In the genomic region with DNA sequence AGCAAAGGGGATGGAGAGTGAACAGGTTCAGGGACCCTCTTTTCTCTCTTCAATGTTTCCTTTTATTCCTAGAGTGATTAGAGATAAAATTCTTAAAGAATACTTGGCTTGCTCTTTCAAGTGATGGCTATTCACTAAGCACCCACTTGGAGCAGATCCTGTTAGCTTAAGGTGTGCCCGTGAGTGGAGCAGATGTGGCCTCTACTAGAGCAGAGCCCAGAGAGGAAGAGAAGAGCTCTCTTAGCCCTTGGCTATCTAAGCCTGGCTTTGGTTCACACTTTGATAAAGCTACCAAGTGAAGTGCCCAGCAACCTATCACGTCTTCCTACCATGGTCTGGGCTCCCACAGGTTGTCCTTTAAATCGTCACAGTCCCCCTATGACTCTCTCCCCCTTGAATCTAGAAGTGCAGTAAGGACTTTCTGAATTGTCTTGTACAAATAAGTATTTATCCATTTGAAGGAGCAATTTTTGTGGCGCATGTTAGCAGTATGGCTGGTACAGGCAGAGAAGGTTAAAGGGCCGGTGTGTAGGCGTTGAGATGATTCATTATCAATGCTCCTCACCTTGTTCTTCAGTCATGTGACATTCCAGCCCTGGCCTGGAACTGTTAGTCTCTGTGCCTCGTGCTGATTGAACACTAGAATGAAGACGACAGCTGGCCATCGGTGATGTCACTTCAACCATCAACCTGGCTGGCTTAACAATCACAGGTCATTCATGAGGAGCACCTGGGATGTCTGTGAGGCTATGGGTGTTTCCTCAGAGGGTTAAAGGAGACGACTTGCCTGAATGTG, we compare ENCODE assay signal across 12 mouse cellular contexts.
"Had no signal": no experiment of that assay in that cellular context is flagged by ENCODE, and none has a peak within 500 bp of the region (broad histone marks: within the 10 kb centered on the region; RNA-seq: fewer than 3 reads in every experiment).

No protein-coding gene starts in this region.

- H3K9ac ChIP-seq: liver, embryonic 13.5 days; midbrain, embryonic 13.5 days had no signal

- ATAC-seq: intestine, embryonic 16.5 days; midbrain, embryonic 13.5 days had no signal

- H3K36me3 ChIP-seq: limb, embryonic 10.5 days; liver, embryonic 13.5 days; midbrain, embryonic 13.5 days had no signal

- H3K27me3 ChIP-seq: liver, embryonic 13.5 days; midbrain, embryonic 13.5 days had no signal

- H3K4me3 ChIP-seq: left cerebral cortex, adult 2 months; limb, embryonic 10.5 days; liver, embryonic 13.5 days; midbrain, embryonic 13.5 days had no signal

- H3K27ac ChIP-seq: left cerebral cortex, adult 2 months; limb, embryonic 10.5 days; liver, embryonic 13.5 days; macrophage; midbrain, embryonic 13.5 days had no signal

- H3K4me2 ChIP-seq: liver, embryonic 13.5 days; midbrain, embryonic 13.5 days had no signal

- DNase-seq: kidney, adult 8-10 months; kidney, postnatal 25 days; liver, embryonic 13.5 days; right cerebral cortex, adult 18-20 months; right cerebral cortex, postnatal 25 days; thymus, adult 18-20 months; thymus, postnatal 14 days had no signal

- H3K9me3 ChIP-seq: limb, embryonic 10.5 days; liver, embryonic 13.5 days; midbrain, embryonic 13.5 days had no signal
